Mouse (Mus musculus): ENCODE data around the gene Popdc3. TPM values are rescaled to one million over a fixed set of nuclear protein-coding genes. Genes with fewer than 3 reads are reported as not detected.
A peak's percentile ranks its signal among the peaks of the same experiment; 100 is the strongest.
"Not testable (repeated sequence)": the region's sequence is repeated elsewhere in the genome, so short reads cannot be mapped to it uniquely, and the experiment has no call there.

Gene Popdc3
- polyA plus RNA-seq, 1 experiment = not detected

DNA sequence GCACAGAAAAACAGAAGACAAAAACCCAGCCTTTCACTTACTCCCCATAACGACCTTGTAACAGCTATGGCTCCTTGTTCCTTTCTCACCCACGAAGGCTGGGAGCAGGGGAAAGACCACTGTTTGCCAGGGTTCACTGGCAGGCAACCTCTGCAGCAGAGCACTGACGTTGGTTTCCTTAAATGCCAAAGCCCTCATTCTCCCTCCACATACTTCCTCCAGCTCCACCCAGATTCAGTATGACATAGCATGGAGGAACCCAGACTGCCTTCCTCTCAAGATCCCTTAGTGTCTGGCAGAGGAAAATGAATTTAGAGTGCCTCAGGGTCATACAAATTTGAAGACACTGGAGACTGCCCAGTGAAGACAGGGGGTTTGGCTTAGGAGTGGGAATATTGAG is 98.6 kb downstream of the Popdc3 start:
- Histone ChIP-seq H3K27me3 (ENCODE audit: control insufficient read depth, insufficient read depth, low read length) (no peaks in the 10 kb centered on the region), H3K36me3 (ENCODE audit: control insufficient read depth, insufficient read depth, low read length) (no peaks in the 10 kb centered on the region), H3K4me3 (ENCODE audit: control insufficient read depth, low read depth, low read length) (no peak overlapping the region), H3K4me1 (ENCODE audit: control insufficient read depth, insufficient read depth, low read length) (no peaks in the 10 kb centered on the region), H3K27ac (ENCODE audit: control insufficient read depth, insufficient read depth, low read depth, low read length) (no peak overlapping the region)
- TF ChIP-seq CTCF (IDR thresholded peaks at IDR 0.05; ENCODE audit: control insufficient read depth, insufficient read depth, insufficient replicate concordance, low read depth, low read length) (no peak), POLR2A (IDR thresholded peaks at IDR 0.05; ENCODE audit: control insufficient read depth, low read depth, low read length) (no peak)

DNA sequence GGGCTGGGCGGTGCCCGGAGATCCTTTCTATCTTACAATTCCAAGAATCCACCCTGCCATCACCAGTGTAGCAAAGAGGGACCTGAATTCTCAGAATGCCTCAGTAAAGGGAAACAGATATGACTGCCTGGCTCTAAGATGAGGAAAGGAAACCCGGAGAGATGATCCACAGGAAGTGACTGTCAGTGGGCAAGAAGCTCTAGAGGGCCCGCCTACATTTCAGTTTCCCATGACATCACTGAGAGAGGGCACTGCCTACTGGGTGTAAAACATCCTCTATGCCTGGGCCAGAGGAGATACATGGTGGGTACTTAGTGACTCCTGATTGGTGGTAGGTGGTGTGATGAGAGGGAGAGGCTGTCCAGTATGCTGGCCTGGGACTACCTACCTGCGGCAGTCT is 99.1 kb downstream of the Popdc3 start:
- Histone ChIP-seq H3K4me3 (ENCODE audit: control insufficient read depth, low read depth, low read length) (no peak overlapping the region), H3K4me1 (ENCODE audit: control insufficient read depth, insufficient read depth, low read length) (no peaks in the 10 kb centered on the region), H3K36me3 (ENCODE audit: control insufficient read depth, insufficient read depth, low read length) (no peaks in the 10 kb centered on the region), H3K27ac (ENCODE audit: control insufficient read depth, insufficient read depth, low read depth, low read length) (no peak overlapping the region), H3K27me3 (ENCODE audit: control insufficient read depth, insufficient read depth, low read length) (no peaks in the 10 kb centered on the region)
- TF ChIP-seq POLR2A (IDR thresholded peaks at IDR 0.05; ENCODE audit: control insufficient read depth, low read depth, low read length) (no peak), CTCF (IDR thresholded peaks at IDR 0.05; ENCODE audit: control insufficient read depth, insufficient read depth, insufficient replicate concordance, low read depth, low read length) (no peak)

DNA sequence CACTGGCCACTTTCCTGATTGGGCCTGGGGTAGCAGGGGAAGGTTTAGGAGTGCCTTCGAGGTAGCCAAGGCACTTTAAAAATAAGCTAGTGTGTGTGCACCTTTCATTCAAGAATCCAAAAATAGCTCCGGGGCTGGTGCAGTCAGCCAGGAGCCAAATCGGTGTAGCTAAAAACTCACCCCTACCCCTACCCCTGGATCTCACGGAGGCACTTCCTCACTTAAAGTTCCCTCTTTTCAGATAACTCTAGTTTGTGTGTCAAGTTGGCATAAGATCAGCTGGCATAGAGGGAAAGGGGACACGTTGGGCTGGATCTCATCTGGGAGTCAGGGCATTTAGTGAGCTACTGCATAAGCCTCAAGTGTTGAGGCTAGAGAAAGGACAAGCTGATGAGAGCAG is 107.8 kb downstream of the Popdc3 start:
- H3K4me3 ChIP-seq (ENCODE audit: control insufficient read depth, low read depth, low read length) = no peak overlapping the region
- no peak for TF ChIP-seq CTCF (IDR thresholded peaks at IDR 0.05; ENCODE audit: control insufficient read depth, insufficient read depth, insufficient replicate concordance, low read depth, low read length)
- no peak for TF ChIP-seq POLR2A (IDR thresholded peaks at IDR 0.05; ENCODE audit: control insufficient read depth, low read depth, low read length)
- H3K27ac ChIP-seq (ENCODE audit: control insufficient read depth, insufficient read depth, low read depth, low read length) = no peak overlapping the region
- H3K36me3 ChIP-seq (ENCODE audit: control insufficient read depth, insufficient read depth, low read length) = no peaks in the 10 kb centered on the region
- peaks cover 8% of the 10 kb centered on the region for H3K4me1 ChIP-seq (ENCODE audit: control insufficient read depth, insufficient read depth, low read length)
- no peaks in the 10 kb centered on the region for H3K27me3 ChIP-seq (ENCODE audit: control insufficient read depth, insufficient read depth, low read length)

DNA sequence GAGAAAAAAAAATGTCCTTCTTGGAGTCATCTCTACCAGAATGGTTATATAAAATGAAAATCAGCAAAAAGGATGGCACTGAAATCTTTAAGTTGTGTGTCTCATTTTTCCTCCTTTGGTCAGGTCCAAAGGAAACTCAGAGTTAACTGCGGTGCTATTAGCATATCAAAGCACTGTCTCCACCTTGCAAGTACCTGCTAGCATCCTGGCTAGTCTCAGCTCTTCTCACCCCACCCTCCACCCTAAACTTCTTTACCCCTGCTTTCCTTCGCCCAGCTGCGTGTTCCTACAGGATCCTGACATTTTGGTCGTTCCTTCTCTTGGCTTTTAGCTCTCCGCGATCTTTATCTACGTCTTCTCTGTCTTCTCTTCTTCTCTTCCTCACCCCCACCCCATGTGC is 110.5 kb downstream of the Popdc3 start:
- no peaks in the 10 kb centered on the region for H3K27me3 ChIP-seq (ENCODE audit: control insufficient read depth, insufficient read depth, low read length)
- no peak overlapping the region for H3K4me3 ChIP-seq (ENCODE audit: control insufficient read depth, low read depth, low read length)
- no peaks in the 10 kb centered on the region for H3K36me3 ChIP-seq (ENCODE audit: control insufficient read depth, insufficient read depth, low read length)
- H3K27ac ChIP-seq (ENCODE audit: control insufficient read depth, insufficient read depth, low read depth, low read length) = no peak overlapping the region
- TF ChIP-seq CTCF (IDR thresholded peaks at IDR 0.05; ENCODE audit: control insufficient read depth, insufficient read depth, insufficient replicate concordance, low read depth, low read length) = no peak
- no peak for TF ChIP-seq POLR2A (IDR thresholded peaks at IDR 0.05; ENCODE audit: control insufficient read depth, low read depth, low read length)
- peaks cover 8% of the 10 kb centered on the region for H3K4me1 ChIP-seq (ENCODE audit: control insufficient read depth, insufficient read depth, low read length)

DNA sequence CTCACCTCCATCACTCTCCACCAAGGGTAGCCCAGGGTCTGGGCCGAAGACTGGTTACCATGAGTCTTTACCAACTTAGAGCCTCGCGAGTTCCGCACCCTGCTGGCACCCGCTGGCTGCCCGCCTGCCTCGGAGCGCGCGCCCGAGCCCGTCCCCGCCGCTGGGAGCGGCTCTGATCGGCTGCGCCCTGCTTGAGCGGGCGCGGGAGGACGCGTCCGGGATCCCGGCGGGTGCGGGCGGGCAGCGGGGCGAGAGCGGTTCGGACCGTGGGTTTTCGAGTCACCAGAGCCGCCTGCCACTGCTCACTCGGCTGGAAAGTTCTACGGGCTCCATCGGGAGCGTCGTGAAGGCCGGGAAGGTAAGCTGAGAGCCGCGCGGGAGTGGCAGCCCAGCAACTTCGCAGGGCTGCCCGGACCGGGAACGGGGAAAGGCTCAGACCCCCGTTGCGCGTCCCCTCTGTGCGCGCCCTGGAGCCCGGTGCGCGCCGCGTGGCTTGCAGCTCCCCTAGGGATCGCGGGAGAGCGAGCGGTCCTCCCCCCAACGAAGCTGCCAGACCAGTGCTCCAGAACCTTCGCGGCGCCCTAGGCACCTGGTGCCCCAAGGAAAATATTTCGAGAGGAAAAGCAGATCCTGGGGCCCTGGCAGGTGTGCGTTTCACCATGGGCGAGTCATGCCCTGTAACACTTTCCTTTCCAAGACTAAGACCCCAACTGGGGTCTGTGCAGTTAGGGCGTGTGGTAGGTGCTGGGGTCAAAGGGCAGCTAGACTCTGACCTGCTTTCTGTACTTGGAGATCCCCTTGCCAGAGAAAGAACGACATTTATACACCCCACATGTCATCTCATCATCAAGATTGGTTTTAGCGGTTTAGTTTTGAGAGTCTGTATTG is 111.6 kb downstream of the Popdc3 start:
- TF ChIP-seq CTCF (IDR thresholded peaks at IDR 0.05; ENCODE audit: control insufficient read depth, insufficient read depth, insufficient replicate concordance, low read depth, low read length) (no peak), POLR2A (IDR thresholded peaks at IDR 0.05; ENCODE audit: control insufficient read depth, low read depth, low read length) (no peak)
- no peaks in the 10 kb centered on the region for H3K36me3 ChIP-seq (ENCODE audit: control insufficient read depth, insufficient read depth, low read length)
- peaks cover 8% of the 10 kb centered on the region for H3K4me1 ChIP-seq (ENCODE audit: control insufficient read depth, insufficient read depth, low read length)
- H3K4me3 ChIP-seq (ENCODE audit: control insufficient read depth, low read depth, low read length) = peak overlapping the region; percentile 79
- H3K27ac ChIP-seq (ENCODE audit: control insufficient read depth, insufficient read depth, low read depth, low read length) = no peak overlapping the region
- no peaks in the 10 kb centered on the region for H3K27me3 ChIP-seq (ENCODE audit: control insufficient read depth, insufficient read depth, low read length)

DNA sequence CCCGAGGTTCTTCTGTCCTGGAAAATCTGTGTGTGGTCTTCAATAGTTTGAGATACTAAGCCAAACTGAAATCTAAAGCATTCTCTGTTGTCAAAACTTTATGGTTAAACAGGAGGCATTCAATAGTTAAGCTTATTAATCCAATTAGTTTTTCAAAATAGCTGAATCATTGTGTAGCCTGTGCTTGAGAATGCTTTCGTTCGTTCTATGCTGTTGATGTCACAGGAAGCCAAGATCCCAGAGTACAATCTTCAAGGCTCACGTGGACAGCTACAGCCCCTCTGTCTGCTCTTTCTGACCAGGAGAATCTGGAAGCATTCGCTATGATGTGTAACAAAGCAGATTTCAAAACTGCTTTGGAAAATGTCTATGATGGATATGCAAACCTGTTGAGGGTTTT is 112.7 kb downstream of the Popdc3 start:
- H3K4me3 ChIP-seq (ENCODE audit: control insufficient read depth, low read depth, low read length) = no peak overlapping the region
- no peaks in the 10 kb centered on the region for H3K36me3 ChIP-seq (ENCODE audit: control insufficient read depth, insufficient read depth, low read length)
- H3K4me1 ChIP-seq (ENCODE audit: control insufficient read depth, insufficient read depth, low read length) = peaks cover 8% of the 10 kb centered on the region
- no peak overlapping the region for H3K27ac ChIP-seq (ENCODE audit: control insufficient read depth, insufficient read depth, low read depth, low read length)
- TF ChIP-seq CTCF (IDR thresholded peaks at IDR 0.05; ENCODE audit: control insufficient read depth, insufficient read depth, insufficient replicate concordance, low read depth, low read length) (no peak), POLR2A (IDR thresholded peaks at IDR 0.05; ENCODE audit: control insufficient read depth, low read depth, low read length) (no peak)
- H3K27me3 ChIP-seq (ENCODE audit: control insufficient read depth, insufficient read depth, low read length) = no peaks in the 10 kb centered on the region

DNA sequence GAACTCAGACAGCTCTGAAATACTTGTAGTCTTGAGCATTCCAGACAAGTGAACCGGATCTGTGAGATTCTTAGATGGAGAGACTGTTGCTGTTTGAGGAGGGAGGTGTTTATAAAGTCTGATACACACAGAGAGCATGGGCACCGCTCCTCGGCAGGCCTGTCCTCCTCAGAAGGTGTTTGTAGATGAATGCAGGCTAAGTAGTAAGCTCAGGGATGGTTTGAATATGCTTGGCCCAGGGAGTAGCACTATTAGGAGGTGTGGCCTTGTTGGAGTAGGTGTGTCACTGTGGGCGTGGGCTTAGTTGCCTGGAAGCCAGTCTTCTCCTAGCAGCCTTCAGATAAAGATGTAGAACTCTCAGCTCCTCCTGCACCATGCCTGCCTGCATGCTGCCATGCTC is 114.3 kb downstream of the Popdc3 start:
- not testable (repeated sequence) for H3K4me1 ChIP-seq (ENCODE audit: control insufficient read depth, insufficient read depth, low read length); H3K4me3 ChIP-seq (ENCODE audit: control insufficient read depth, low read depth, low read length); H3K27ac ChIP-seq (ENCODE audit: control insufficient read depth, insufficient read depth, low read depth, low read length); H3K27me3 ChIP-seq (ENCODE audit: control insufficient read depth, insufficient read depth, low read length); H3K36me3 ChIP-seq (ENCODE audit: control insufficient read depth, insufficient read depth, low read length)
